ENCODE assay signal across 9 mouse cellular contexts in the genomic region with DNA sequence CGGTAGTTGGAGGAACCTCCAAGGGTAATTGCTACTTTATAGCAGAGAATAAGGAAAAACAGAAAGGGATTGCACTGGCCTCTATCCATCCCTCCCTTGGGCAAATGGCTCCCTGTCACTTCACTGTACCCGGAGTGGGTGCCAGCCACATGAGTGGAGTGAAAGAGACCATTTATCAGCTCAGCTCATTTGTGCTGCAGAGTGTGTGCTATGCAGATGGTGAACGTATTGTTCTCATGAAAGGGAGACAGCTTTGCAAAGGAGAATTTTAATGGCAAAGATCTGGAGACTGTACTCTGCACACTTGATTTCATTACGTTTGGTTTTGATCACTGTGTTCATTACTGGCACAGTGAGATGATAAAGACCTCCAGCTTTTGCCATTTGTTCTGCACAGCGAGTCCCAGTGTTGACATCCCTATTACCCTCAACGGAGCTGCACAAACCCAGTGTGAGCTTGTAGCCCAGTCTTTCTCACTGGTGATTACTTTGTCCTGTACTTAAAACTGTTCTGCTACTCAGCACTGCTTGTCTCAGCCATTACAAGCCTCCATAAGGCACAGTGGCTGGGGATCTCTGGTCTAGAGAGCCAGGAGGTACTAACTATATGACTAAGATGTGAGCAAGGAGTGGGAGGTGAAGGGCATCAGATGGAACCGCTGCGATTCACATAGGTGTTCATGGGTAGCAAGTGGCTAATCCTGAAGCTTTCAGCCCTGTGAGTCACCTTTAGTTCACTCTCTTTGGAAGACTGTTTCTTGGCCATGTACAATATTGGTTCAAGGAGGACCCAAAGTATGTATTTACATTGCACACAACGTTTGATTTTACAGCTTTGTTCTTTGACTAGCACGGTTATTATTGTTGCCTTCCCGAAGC. TPM values are rescaled to one million over a fixed set of nuclear protein-coding genes. Genes with fewer than 3 reads are reported as not detected.
DNase-seq lines count a peak whose midpoint lies in the region; ATAC-seq and TF ChIP-seq lines count a peak whose summit lies in the region.
"Had no signal": no experiment of that assay in that cellular context is flagged by ENCODE, and none has a peak within 500 bp of the region (broad histone marks: within the 10 kb centered on the region; RNA-seq: fewer than 3 reads in every experiment).

No protein-coding gene starts in this region.

- DNase-seq in forebrain, embryonic 11.5 days (ENCODE audit: low spot score) = no peak
- DNase-seq in layer of hippocampus, adult 2 months (ENCODE audit: low spot score in 2 of 2) = peak; percentile 60 to 88
- DNase-seq in midbrain, postnatal 0 days (ENCODE audit: low spot score) = peak; percentile 76
- DNase-seq in adrenal gland, postnatal 4 days (ENCODE audit: low spot score in 2 of 2) = no peak
- DNase-seq in lung, postnatal 25 days (ENCODE audit: low spot score) = no peak
- DNase-seq in heart, adult 11 months = no peak
- DNase-seq: liver, embryonic 13.5 days; thymus, postnatal 36 days had no signal

- no peak for ATAC-seq in embryonic facial prominence, embryonic 12.5 days (ENCODE audit: insufficient number of reproducible peaks, insufficient read depth, low FRiP score, low TSS enrichment)
- peak; percentile 66 for ATAC-seq in forebrain, embryonic 11.5 days (replicated peaks; ENCODE audit: low FRiP score)
- peak; percentile 80 for ATAC-seq in midbrain, postnatal 0 days (ENCODE audit: low FRiP score)

- no peaks in the 10 kb centered on the region for H3K9me3 ChIP-seq in embryonic facial prominence, embryonic 12.5 days
- H3K9me3 ChIP-seq in forebrain, embryonic 11.5 days (ENCODE audit: control insufficient read depth, low read length) = no peaks in the 10 kb centered on the region
- no peaks in the 10 kb centered on the region for H3K9me3 ChIP-seq in midbrain, postnatal 0 days (ENCODE audit: low read length)
- H3K9me3 ChIP-seq: liver, embryonic 13.5 days had no signal

- no peak overlapping the region for H3K9ac ChIP-seq in embryonic facial prominence, embryonic 12.5 days
- H3K9ac ChIP-seq in forebrain, embryonic 11.5 days (ENCODE audit: low read length) = peak overlapping the region; percentile 20
- H3K9ac ChIP-seq in midbrain, postnatal 0 days (replicated peaks; ENCODE audit: low read length, poor library complexity, severe bottlenecking) = no peak overlapping the region
- H3K9ac ChIP-seq: liver, embryonic 13.5 days had no signal

- TF ChIP-seq CTCF in layer of hippocampus, adult 2 months (conservative IDR thresholded peaks at IDR 0.05) = no peak
- no peak for TF ChIP-seq CTCF in midbrain, postnatal 0 days (IDR thresholded peaks at IDR 0.05)

- no peak overlapping the region for H3K4me3 ChIP-seq in embryonic facial prominence, embryonic 12.5 days
- H3K4me3 ChIP-seq in forebrain, embryonic 11.5 days (ENCODE audit: low read depth, low read length) = no peak overlapping the region
- H3K4me3 ChIP-seq in layer of hippocampus, adult 2 months = peak overlapping the region; percentile 17; the same call in 1 of the 2 replicates
- H3K4me3 ChIP-seq in midbrain, postnatal 0 days (ENCODE audit: low read depth, low read length) = no peak overlapping the region
- H3K4me3 ChIP-seq: liver, embryonic 13.5 days had no signal

- H3K27me3 ChIP-seq in embryonic facial prominence, embryonic 12.5 days = no peaks in the 10 kb centered on the region
- peaks cover 2% of the 10 kb centered on the region; the same call in 1 of the 2 replicates for H3K27me3 ChIP-seq in forebrain, embryonic 11.5 days (ENCODE audit: control insufficient read depth, insufficient read depth, low read length)
- no peaks in the 10 kb centered on the region for H3K27me3 ChIP-seq in midbrain, postnatal 0 days (ENCODE audit: insufficient read depth, low read length)

- H3K4me1 ChIP-seq in embryonic facial prominence, embryonic 12.5 days = peaks cover 15% of the 10 kb centered on the region
- H3K4me1 ChIP-seq in forebrain, embryonic 11.5 days (replicated peaks; ENCODE audit: control insufficient read depth, insufficient read depth, low read length) = peaks cover 19% of the 10 kb centered on the region
- peaks cover 6% of the 10 kb centered on the region; the same call in 1 of the 2 replicates for H3K4me1 ChIP-seq in midbrain, postnatal 0 days (ENCODE audit: insufficient read depth, low read length)

- no peaks in the 10 kb centered on the region for H3K36me3 ChIP-seq in embryonic facial prominence, embryonic 12.5 days
- H3K36me3 ChIP-seq in forebrain, embryonic 11.5 days (ENCODE audit: control insufficient read depth, insufficient read depth, low read length) = no peaks in the 10 kb centered on the region
- H3K36me3 ChIP-seq in midbrain, postnatal 0 days (ENCODE audit: insufficient read depth, low read length) = no peaks in the 10 kb centered on the region
- H3K36me3 ChIP-seq: liver, embryonic 13.5 days had no signal

- 74% methylated on average over 11 of the region's 11 CpGs for WGBS in embryonic facial prominence, embryonic 12.5 days
- 67% methylated on average over 11 of the region's 11 CpGs for WGBS in forebrain, embryonic 11.5 days
- WGBS in midbrain, postnatal 0 days = 30% methylated on average over 11 of the region's 11 CpGs

- 0 out of 2 replicates have a peak overlapping the region, but pooled peaks have one; percentile 2 for H3K27ac ChIP-seq in embryonic facial prominence, embryonic 12.5 days
- H3K27ac ChIP-seq in forebrain, embryonic 11.5 days (ENCODE audit: low read depth, low read length) = peak overlapping the region; percentile 46; the same call in 1 of the 2 replicates
- H3K27ac ChIP-seq in layer of hippocampus, adult 2 months = peak overlapping the region; percentile 90
- H3K27ac ChIP-seq in midbrain, postnatal 0 days (ENCODE audit: low read depth, low read length) = peak overlapping the region; percentile 39; the same call in 1 of the 2 replicates
- H3K27ac ChIP-seq: liver, embryonic 13.5 days had no signal

- no peak overlapping the region for H3K4me2 ChIP-seq in embryonic facial prominence, embryonic 12.5 days (replicated peaks)
- H3K4me2 ChIP-seq in forebrain, embryonic 11.5 days (ENCODE audit: low read depth, low read length, severe bottlenecking) = no peak overlapping the region
- H3K4me2 ChIP-seq in midbrain, postnatal 0 days (ENCODE audit: low read depth, low read length, poor library complexity, severe bottlenecking) = no peak overlapping the region
- H3K4me2 ChIP-seq: liver, embryonic 13.5 days had no signal

RNA-seq across cellular contexts. Expression of a gene that starts 53.7 kb away (rescaled TPM):
- 38.2 and 39.2 TPM in 2 replicates for polyA plus RNA-seq in embryonic facial prominence, embryonic 12.5 days (2016; fragmentation: Nextera tagmentation; extraction: Ambion mirVana)
- polyA plus RNA-seq in forebrain, embryonic 11.5 days (2014; fragmentation: Nextera tagmentation; extraction: Ambion mirVana) = 63.0 and 70.3 TPM in 2 replicates
- total RNA-seq in layer of hippocampus, adult 2 months (2021) = 100 to 1,000 TPM; 409 to 447 TPM
- total RNA-seq in midbrain, postnatal 0 days (2014; rRNA removed) = 269 and 291 TPM in 2 replicates
- 132 and 149 TPM in 2 replicates for polyA plus RNA-seq in midbrain, postnatal 0 days (2015; fragmentation: Nextera tagmentation; extraction: Ambion mirVana)
- 10 to 100 TPM; 59.5 to 71.3 TPM for total RNA-seq in adrenal gland, postnatal 4 days (2021)

Comparison
In these comparisons a context has a peak if more than half of its experiments do, and no peak if none do; other contexts are left out.
1. H3K27ac ChIP-seq: peak in every context shown above with its lines; median percentile 90 in layer of hippocampus, adult 2 months; 46 in forebrain, embryonic 11.5 days; 39 in midbrain, postnatal 0 days; 2 in embryonic facial prominence, embryonic 12.5 days.
2. DNase-seq: peak in layer of hippocampus, adult 2 months (2 of 2) and midbrain, postnatal 0 days (single experiment); none in forebrain, embryonic 11.5 days (single experiment), adrenal gland, postnatal 4 days (0 of 2), lung, postnatal 25 days (single experiment) and heart, adult 11 months (single experiment).